Mouse (Mus musculus): Measurements from ENCODE around the gene Olfr248. TPM values are rescaled to one million over a fixed set of nuclear protein-coding genes. Genes with fewer than 3 reads are reported as not detected.
"Not testable (repeated sequence)": the region's sequence is repeated elsewhere in the genome, so short reads cannot be mapped to it uniquely, and the experiment has no call there.

The Olfr248 gene
- polyA plus RNA-seq (2012; rRNA removed), result not detected in 2 replicates
- polyA plus RNA-seq (2014; fragmentation: Nextera tagmentation; extraction: Ambion mirVana), result not detected in 2 replicates

DNA sequence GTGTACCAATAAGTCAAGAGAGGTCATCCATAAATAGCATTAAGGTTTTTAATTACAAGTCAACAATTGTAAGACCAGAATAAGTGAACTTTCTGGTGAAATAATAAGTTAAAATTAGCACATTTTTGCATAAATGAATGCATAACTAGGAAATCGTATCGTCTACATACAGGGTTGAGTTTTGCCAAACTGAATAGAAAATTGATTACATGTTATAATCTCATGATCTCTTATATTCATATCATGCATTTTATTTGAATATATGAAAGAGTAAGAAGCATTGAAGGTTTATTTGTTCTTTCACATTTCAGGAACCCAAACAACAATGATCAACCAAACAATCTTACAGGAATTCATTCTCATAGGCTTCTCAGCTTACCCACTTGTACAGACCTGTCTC is at the start of gene Olfr248:
Olfr248 (plus strand) TSS at position 301 of the 400 bp plus-strand sequence.
- DNase-seq (ENCODE audit: low spot score) (no peak), ATAC-seq (ENCODE audit: low FRiP score, low read depth) (no peak)
- H3K27me3 ChIP-seq (ENCODE audit: control insufficient read depth, insufficient read depth, low read length), result no peaks in the 10 kb centered on the region
- no peaks in the 10 kb centered on the region for H3K36me3 ChIP-seq (ENCODE audit: control insufficient read depth, insufficient read depth, low read length)
- no peak within 1 kb of the TSS for H3K4me2 ChIP-seq (replicated peaks; ENCODE audit: low read depth, low read length, severe bottlenecking)
- no peak within 1 kb of the TSS for H3K27ac ChIP-seq (replicated peaks; ENCODE audit: low read depth, low read length)
- H3K9ac ChIP-seq (ENCODE audit: low read depth, low read length, severe bottlenecking), result no peak within 1 kb of the TSS
- H3K4me1 ChIP-seq (ENCODE audit: control insufficient read depth, insufficient read depth, low read length), result no peaks in the 10 kb centered on the region
- H3K4me3 ChIP-seq (replicated peaks; ENCODE audit: low read length), result no peak within 1 kb of the TSS
- TF ChIP-seq POLR2A (IDR thresholded peaks at IDR 0.05; ENCODE audit: borderline replicate concordance, extremely low read depth, insufficient read depth, insufficient read length), result no peak
- no peaks in the 10 kb centered on the region for H3K9me3 ChIP-seq (ENCODE audit: control insufficient read depth, low read length)
- 93% methylated on average over 2 of the region's 2 CpGs for WGBS

DNA sequence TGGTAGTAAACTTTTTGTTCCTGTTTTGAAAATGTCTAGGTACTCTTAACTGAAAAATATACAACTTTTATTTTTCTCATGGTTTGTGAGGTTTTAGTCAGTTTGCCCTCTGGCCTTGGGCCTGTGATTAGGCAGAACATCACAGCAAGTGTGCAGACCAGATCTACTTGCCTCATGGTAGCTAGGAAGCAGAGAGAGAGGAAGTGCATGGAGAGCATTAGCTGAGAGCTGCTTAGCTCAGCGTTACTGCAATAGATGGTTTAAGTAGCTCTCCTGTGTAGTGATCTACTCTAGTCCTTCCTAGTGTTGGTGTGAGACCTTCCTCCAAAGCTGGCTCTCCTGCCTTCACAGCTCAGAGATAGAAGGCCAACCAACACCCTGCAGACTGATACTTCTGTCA is 37.2 kb upstream of the Olfr248 start:
- H3K4me2 ChIP-seq (replicated peaks; ENCODE audit: low read depth, low read length, severe bottlenecking); H3K4me3 ChIP-seq (replicated peaks; ENCODE audit: low read length); H3K9me3 ChIP-seq (ENCODE audit: control insufficient read depth, low read length); DNase-seq (ENCODE audit: low spot score); ATAC-seq (ENCODE audit: low FRiP score, low read depth); H3K36me3 ChIP-seq (ENCODE audit: control insufficient read depth, insufficient read depth, low read length); H3K4me1 ChIP-seq (ENCODE audit: control insufficient read depth, insufficient read depth, low read length); H3K27ac ChIP-seq (replicated peaks; ENCODE audit: low read depth, low read length); H3K9ac ChIP-seq (ENCODE audit: low read depth, low read length, severe bottlenecking); H3K27me3 ChIP-seq (ENCODE audit: control insufficient read depth, insufficient read depth, low read length): not testable (repeated sequence)
- WGBS, result 65% methylated on average over 1 of the region's 1 CpGs

DNA sequence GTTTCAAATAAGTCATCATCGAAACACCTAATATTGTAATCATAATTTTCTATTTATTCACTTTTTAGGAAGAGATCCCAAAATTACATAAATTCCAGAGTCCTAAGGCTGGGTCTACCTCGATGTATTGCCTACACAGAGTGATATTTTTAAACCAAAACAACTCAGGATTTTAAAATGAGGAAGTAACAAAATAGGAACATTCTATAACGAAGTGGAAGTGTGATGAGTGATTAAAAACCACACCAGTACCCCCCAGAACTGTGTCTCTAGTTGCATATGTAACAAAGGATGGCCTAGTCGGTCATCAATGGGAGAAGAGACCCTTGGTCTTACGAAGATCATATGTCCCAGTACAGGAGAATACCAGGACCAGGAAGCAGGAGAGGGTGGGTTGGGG is 36.2 kb upstream of the Olfr248 start:
- no peaks in the 10 kb centered on the region for H3K9me3 ChIP-seq (ENCODE audit: control insufficient read depth, low read length)
- H3K36me3 ChIP-seq (ENCODE audit: control insufficient read depth, insufficient read depth, low read length), result no peaks in the 10 kb centered on the region
- H3K4me2 ChIP-seq (replicated peaks; ENCODE audit: low read depth, low read length, severe bottlenecking), result no peak overlapping the region
- ATAC-seq (ENCODE audit: low FRiP score, low read depth) (no peak), DNase-seq (ENCODE audit: low spot score) (no peak)
- no peaks in the 10 kb centered on the region for H3K27me3 ChIP-seq (ENCODE audit: control insufficient read depth, insufficient read depth, low read length)
- WGBS, result 73% methylated on average over 5 of the region's 5 CpGs
- no peak overlapping the region for H3K9ac ChIP-seq (ENCODE audit: low read depth, low read length, severe bottlenecking)
- no peak for TF ChIP-seq POLR2A (IDR thresholded peaks at IDR 0.05; ENCODE audit: borderline replicate concordance, extremely low read depth, insufficient read depth, insufficient read length)
- H3K4me1 ChIP-seq (ENCODE audit: control insufficient read depth, insufficient read depth, low read length), result no peaks in the 10 kb centered on the region
- H3K4me3 ChIP-seq (replicated peaks; ENCODE audit: low read length), result no peak overlapping the region
- no peak overlapping the region for H3K27ac ChIP-seq (replicated peaks; ENCODE audit: low read depth, low read length)

DNA sequence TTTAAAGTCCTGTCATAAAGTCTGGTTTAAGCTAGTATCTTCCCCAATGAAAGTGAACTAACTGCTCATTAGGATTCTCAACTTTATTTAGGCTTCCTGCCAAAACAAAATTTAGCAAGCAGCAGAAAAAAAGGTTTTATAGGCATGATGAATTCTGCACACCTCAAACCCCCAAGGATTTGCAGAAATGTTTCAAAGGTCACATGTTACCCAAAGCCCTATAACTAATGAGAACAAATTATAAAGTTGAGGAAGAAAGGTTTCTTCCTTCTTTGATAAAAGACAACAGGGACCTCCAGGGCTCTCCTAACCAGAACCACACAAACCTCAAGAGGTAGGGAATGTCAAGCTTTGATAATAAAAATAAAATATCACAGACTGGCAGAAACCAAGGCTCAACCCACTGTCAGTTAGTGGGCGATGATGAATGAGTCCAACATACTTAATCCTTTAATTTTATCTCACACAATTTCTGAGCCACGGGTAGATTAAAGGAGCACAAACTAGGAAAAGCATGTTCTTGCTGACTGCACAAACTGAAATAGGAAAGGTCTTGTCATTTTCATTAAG is 25.9 kb upstream of the Olfr248 start, which contains the start of gene Olfr417:
Olfr417 (plus strand) TSS at position 241 of the 570 bp plus-strand sequence.
- Histone ChIP-seq H3K27ac (replicated peaks; ENCODE audit: low read depth, low read length) (no peak within 1 kb of the TSS), H3K9ac (ENCODE audit: low read depth, low read length, severe bottlenecking) (no peak within 1 kb of the TSS), H3K36me3 (ENCODE audit: control insufficient read depth, insufficient read depth, low read length) (no peaks in the 10 kb centered on the region), H3K4me1 (ENCODE audit: control insufficient read depth, insufficient read depth, low read length) (no peaks in the 10 kb centered on the region), H3K9me3 (ENCODE audit: control insufficient read depth, low read length) (no peaks in the 10 kb centered on the region), H3K4me3 (replicated peaks; ENCODE audit: low read length) (no peak within 1 kb of the TSS), H3K27me3 (ENCODE audit: control insufficient read depth, insufficient read depth, low read length) (no peaks in the 10 kb centered on the region), H3K4me2 (replicated peaks; ENCODE audit: low read depth, low read length, severe bottlenecking) (no peak within 1 kb of the TSS)
- 71% methylated on average over 2 of the region's 2 CpGs for WGBS
- DNase-seq (ENCODE audit: low spot score), result no peak
- no peak for ATAC-seq (ENCODE audit: low FRiP score, low read depth)
- no peak for TF ChIP-seq POLR2A (IDR thresholded peaks at IDR 0.05; ENCODE audit: borderline replicate concordance, extremely low read depth, insufficient read depth, insufficient read length)

DNA sequence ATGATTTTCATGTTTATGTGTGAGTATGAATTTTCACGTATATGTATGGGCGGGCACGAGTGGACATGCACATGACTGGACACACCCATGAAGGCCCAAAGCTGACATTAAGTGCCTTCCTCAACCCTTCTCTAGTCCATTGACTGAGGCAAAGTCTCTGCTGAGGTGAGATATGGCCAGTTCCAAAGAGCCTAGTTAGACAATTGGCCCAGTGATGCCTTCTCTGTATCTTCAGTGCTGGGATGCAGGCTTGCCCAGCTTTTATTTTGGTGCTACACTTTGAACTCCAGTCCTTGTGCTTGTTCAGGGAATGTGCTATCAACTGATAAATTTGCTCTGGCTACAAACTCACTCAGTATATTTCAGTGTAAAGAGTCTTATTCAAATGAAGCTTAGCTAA is 17.0 kb upstream of the Olfr248 start:
- no peaks in the 10 kb centered on the region for H3K4me1 ChIP-seq (ENCODE audit: control insufficient read depth, insufficient read depth, low read length)
- no peak overlapping the region for H3K4me3 ChIP-seq (replicated peaks; ENCODE audit: low read length)
- 91% methylated on average over 3 of the region's 3 CpGs for WGBS
- no peak overlapping the region for H3K9ac ChIP-seq (ENCODE audit: low read depth, low read length, severe bottlenecking)
- no peaks in the 10 kb centered on the region for H3K9me3 ChIP-seq (ENCODE audit: control insufficient read depth, low read length)
- no peak overlapping the region for H3K27ac ChIP-seq (replicated peaks; ENCODE audit: low read depth, low read length)
- ATAC-seq (ENCODE audit: low FRiP score, low read depth) (no peak), DNase-seq (ENCODE audit: low spot score) (no peak)
- no peaks in the 10 kb centered on the region for H3K27me3 ChIP-seq (ENCODE audit: control insufficient read depth, insufficient read depth, low read length)
- TF ChIP-seq POLR2A (IDR thresholded peaks at IDR 0.05; ENCODE audit: borderline replicate concordance, extremely low read depth, insufficient read depth, insufficient read length), result no peak
- H3K36me3 ChIP-seq (ENCODE audit: control insufficient read depth, insufficient read depth, low read length), result no peaks in the 10 kb centered on the region
- H3K4me2 ChIP-seq (replicated peaks; ENCODE audit: low read depth, low read length, severe bottlenecking), result no peak overlapping the region

DNA sequence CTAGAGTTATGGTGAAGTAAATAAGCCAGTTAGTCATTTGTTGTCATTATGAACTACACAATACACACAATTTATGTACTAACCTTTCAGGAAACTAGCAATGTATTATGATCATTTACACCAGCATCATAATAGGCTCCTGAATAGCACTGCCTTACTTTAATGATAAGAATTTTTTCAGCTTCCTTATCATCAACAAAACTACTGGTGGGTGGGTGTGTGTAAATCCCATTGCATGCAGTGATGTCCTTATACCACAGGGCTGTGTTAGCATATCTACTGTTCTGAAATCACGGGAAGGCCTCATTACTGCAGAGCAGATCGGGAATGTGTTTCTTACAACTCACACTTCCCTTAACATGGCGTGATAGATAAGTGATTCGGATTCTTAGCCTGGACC is 32.1 kb downstream of the Olfr248 start:
- H3K9ac ChIP-seq (ENCODE audit: low read depth, low read length, severe bottlenecking), result no peak overlapping the region
- H3K36me3 ChIP-seq (ENCODE audit: control insufficient read depth, insufficient read depth, low read length), result no peaks in the 10 kb centered on the region
- WGBS, result 77% methylated on average over 4 of the region's 4 CpGs
- no peak for TF ChIP-seq POLR2A (IDR thresholded peaks at IDR 0.05; ENCODE audit: borderline replicate concordance, extremely low read depth, insufficient read depth, insufficient read length)
- no peak for DNase-seq (ENCODE audit: low spot score)
- H3K4me3 ChIP-seq (replicated peaks; ENCODE audit: low read length), result no peak overlapping the region
- H3K4me2 ChIP-seq (replicated peaks; ENCODE audit: low read depth, low read length, severe bottlenecking), result no peak overlapping the region
- H3K9me3 ChIP-seq (ENCODE audit: control insufficient read depth, low read length), result no peaks in the 10 kb centered on the region
- H3K4me1 ChIP-seq (ENCODE audit: control insufficient read depth, insufficient read depth, low read length), result no peaks in the 10 kb centered on the region
- no peak for ATAC-seq (ENCODE audit: low FRiP score, low read depth)
- no peak overlapping the region for H3K27ac ChIP-seq (replicated peaks; ENCODE audit: low read depth, low read length)
- no peaks in the 10 kb centered on the region for H3K27me3 ChIP-seq (ENCODE audit: control insufficient read depth, insufficient read depth, low read length)
